Mouse (Mus musculus): ENCODE data around the gene 1110008L16Rik. TPM values are rescaled to one million over a fixed set of nuclear protein-coding genes. Genes with fewer than 3 reads are reported as not detected.
"Not testable (repeated sequence)": the region's sequence is repeated elsewhere in the genome, so short reads cannot be mapped to it uniquely, and the experiment has no call there.

The 1110008L16Rik gene
- 15.6 and 16.0 TPM in 2 replicates for polyA plus RNA-seq (2014; fragmentation: Nextera tagmentation; extraction: Ambion mirVana)

DNA sequence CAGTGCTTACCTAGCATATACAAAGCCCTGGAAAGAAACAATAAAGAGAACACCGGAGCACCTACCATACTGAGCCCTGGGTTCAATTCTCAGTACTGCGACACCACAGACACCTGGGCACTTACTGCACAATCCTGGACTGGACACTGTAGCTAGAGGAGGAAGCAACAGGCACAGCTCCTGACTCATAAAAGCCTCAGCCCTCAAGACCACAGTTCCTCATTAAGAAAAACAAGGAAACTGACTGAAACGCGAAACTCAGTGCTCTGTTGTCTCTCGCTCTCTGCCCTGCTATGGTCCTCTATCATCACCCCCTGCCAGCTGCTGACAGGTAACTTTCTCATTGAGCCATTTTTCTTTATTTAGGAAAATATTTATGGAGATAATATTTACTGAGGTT lies at the start of gene 1110008L16Rik:
Gene 1110008L16Rik, plus strand, starts transcription at position 242 of the 400 bp plus-strand sequence.
- peaks cover 7% of the 10 kb centered on the region for H3K36me3 ChIP-seq (ENCODE audit: control insufficient read depth, insufficient read depth, low read length)
- H3K9me3 ChIP-seq (ENCODE audit: control insufficient read depth, low read length) = no peaks in the 10 kb centered on the region
- H3K27me3 ChIP-seq (ENCODE audit: control insufficient read depth, insufficient read depth, low read length) = no peaks in the 10 kb centered on the region
- WGBS = 93% methylated on average over 5 of the region's 5 CpGs
- H3K4me1 ChIP-seq (replicated peaks; ENCODE audit: control insufficient read depth, insufficient read depth, low read length) = peaks cover 5% of the 10 kb centered on the region
- no peak within 1 kb of the TSS for H3K4me2 ChIP-seq (ENCODE audit: low read depth, low read length, severe bottlenecking)
- no peak within 1 kb of the TSS for H3K27ac ChIP-seq (ENCODE audit: low read depth, low read length)
- no peak within 1 kb of the TSS for H3K4me3 ChIP-seq (ENCODE audit: low read depth, low read length)
- H3K9ac ChIP-seq (ENCODE audit: low read length) = no peak within 1 kb of the TSS
- DNase-seq (ENCODE audit: low spot score) = no peak
- no peak for ATAC-seq (replicated peaks; ENCODE audit: low FRiP score)

DNA sequence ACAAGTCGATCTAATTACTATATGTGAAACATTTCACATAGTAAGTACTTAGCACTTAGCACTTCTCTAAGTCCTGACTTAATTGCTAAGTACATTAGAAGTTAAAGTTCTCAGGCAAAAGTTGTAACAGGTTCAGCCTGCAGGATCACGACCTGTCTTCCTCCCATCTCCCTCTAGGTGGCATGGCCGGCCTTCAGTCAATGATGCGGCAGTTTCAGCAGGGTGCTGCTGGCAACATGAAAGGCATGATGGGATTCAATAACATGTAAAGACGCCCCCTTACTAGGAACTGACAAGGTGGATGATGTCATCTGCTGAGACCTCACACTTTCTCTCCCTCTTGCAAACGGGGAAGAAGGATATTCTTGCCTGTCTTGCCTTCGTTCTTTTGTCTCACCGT lies 37.4 kb upstream of the 1110008L16Rik start:
- not testable (repeated sequence) for H3K27me3 ChIP-seq (ENCODE audit: control insufficient read depth, insufficient read depth, low read length); H3K4me1 ChIP-seq (replicated peaks; ENCODE audit: control insufficient read depth, insufficient read depth, low read length); DNase-seq (ENCODE audit: low spot score); ATAC-seq (replicated peaks; ENCODE audit: low FRiP score); H3K9me3 ChIP-seq (ENCODE audit: control insufficient read depth, low read length); H3K4me2 ChIP-seq (ENCODE audit: low read depth, low read length, severe bottlenecking); H3K4me3 ChIP-seq (ENCODE audit: low read depth, low read length); H3K36me3 ChIP-seq (ENCODE audit: control insufficient read depth, insufficient read depth, low read length); H3K27ac ChIP-seq (ENCODE audit: low read depth, low read length); H3K9ac ChIP-seq (ENCODE audit: low read length)
- WGBS = no CpG with 5 or more reads among the region's 8 CpGs

DNA sequence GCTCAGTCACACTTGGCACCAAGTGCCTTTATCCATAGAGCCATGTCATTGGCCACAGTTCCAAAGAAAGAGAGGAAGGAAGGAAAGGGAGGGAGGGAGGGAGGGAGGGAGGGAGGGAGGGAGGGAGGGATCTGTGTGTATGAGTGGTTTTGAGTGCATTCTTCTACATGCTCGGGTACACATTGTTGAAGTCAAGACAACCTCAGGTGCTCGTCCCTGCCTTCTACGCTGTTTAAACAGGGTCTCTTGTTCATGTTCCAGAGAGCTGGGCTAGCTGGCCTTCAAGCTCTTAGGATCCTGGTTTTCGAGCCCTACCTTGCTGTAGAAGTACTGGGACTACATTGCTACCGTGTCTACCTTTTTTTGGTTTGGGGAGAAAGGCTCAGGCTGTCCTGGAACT lies 36.0 kb upstream of the 1110008L16Rik start:
- DNase-seq (ENCODE audit: low spot score); H3K36me3 ChIP-seq (ENCODE audit: control insufficient read depth, insufficient read depth, low read length); H3K27me3 ChIP-seq (ENCODE audit: control insufficient read depth, insufficient read depth, low read length); ATAC-seq (replicated peaks; ENCODE audit: low FRiP score); H3K4me3 ChIP-seq (ENCODE audit: low read depth, low read length); H3K4me1 ChIP-seq (replicated peaks; ENCODE audit: control insufficient read depth, insufficient read depth, low read length); H3K9ac ChIP-seq (ENCODE audit: low read length); H3K4me2 ChIP-seq (ENCODE audit: low read depth, low read length, severe bottlenecking); H3K27ac ChIP-seq (ENCODE audit: low read depth, low read length); H3K9me3 ChIP-seq (ENCODE audit: control insufficient read depth, low read length): not testable (repeated sequence)
- WGBS = no CpG with 5 or more reads among the region's 5 CpGs

DNA sequence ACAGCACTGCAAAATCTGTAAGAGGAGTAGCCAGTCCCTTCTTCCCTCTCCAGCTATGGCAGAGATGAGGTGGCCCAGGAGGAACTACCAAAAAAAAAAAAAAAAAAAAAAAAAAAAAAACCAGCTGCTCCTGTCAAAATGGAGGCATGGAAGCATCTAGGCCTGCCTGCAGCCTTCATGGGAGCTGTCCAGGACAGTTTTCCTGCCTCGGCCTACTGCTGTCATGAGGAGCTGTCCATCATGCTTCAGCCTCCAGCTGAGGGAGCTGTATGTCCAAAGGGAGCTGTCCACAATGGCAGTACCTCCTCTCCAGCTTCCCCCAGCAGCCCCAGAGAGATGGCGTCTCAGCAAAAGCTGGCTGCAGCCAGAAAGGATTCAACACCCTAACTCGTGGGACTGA lies 27.1 kb upstream of the 1110008L16Rik start:
- Histone ChIP-seq H3K9me3 (ENCODE audit: control insufficient read depth, low read length) (no peaks in the 10 kb centered on the region), H3K4me2 (ENCODE audit: low read depth, low read length, severe bottlenecking) (no peak overlapping the region), H3K4me3 (ENCODE audit: low read depth, low read length) (no peak overlapping the region), H3K36me3 (ENCODE audit: control insufficient read depth, insufficient read depth, low read length) (no peaks in the 10 kb centered on the region), H3K27me3 (ENCODE audit: control insufficient read depth, insufficient read depth, low read length) (no peaks in the 10 kb centered on the region), H3K9ac (ENCODE audit: low read length) (no peak overlapping the region), H3K27ac (ENCODE audit: low read depth, low read length) (no peak overlapping the region), H3K4me1 (replicated peaks; ENCODE audit: control insufficient read depth, insufficient read depth, low read length) (no peaks in the 10 kb centered on the region)
- DNase-seq (ENCODE audit: low spot score) (no peak), ATAC-seq (replicated peaks; ENCODE audit: low FRiP score) (no peak)
- WGBS = 85% methylated on average over 3 of the region's 3 CpGs

DNA sequence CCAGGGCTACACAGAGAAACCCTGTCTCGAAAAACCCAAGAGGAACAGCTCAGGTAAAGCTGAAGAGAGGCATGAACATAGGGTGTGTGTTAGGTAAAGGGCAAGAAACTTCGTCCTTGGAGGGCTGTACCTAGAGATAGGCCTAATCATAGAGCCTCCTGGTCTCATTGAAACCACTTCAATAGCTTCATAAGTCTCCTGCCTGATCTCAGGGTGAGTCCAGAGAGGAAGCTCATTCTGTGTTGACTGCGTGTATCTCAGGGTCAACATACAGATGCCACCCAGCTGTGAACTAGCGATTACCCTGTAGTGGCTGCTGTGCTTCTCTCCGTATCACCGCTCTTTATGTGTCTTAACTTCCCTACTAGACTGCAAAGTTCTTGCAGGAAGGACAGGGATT lies 21.8 kb upstream of the 1110008L16Rik start:
- H3K4me2 ChIP-seq (ENCODE audit: low read depth, low read length, severe bottlenecking); H3K9ac ChIP-seq (ENCODE audit: low read length); DNase-seq (ENCODE audit: low spot score); H3K4me3 ChIP-seq (ENCODE audit: low read depth, low read length); H3K27me3 ChIP-seq (ENCODE audit: control insufficient read depth, insufficient read depth, low read length); ATAC-seq (replicated peaks; ENCODE audit: low FRiP score); H3K27ac ChIP-seq (ENCODE audit: low read depth, low read length); H3K9me3 ChIP-seq (ENCODE audit: control insufficient read depth, low read length); H3K4me1 ChIP-seq (replicated peaks; ENCODE audit: control insufficient read depth, insufficient read depth, low read length); H3K36me3 ChIP-seq (ENCODE audit: control insufficient read depth, insufficient read depth, low read length): not testable (repeated sequence)
- 95% methylated on average over 3 of the region's 6 CpGs for WGBS

DNA sequence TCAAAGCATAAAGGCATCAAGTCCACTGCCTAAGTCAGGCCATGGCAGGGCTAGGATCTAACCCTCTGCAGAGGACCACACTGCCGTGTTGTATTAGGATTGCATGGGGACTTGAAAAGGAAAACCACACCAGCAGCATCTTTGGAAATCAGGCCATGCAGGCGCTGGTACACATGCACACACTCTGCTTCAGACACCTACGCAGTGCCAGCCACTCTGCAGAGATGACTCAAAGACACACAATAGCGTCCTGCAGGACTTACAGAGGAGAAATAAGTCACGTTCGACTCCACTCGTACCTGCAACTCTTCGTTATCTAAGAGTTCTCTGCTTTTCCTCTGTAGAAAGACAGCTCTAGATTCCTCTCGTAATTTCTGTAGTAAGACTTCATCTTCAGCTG lies 1.3 kb upstream of the 1110008L16Rik start:
- H3K27me3 ChIP-seq (ENCODE audit: control insufficient read depth, insufficient read depth, low read length) = no peaks in the 10 kb centered on the region
- no peak overlapping the region for H3K4me2 ChIP-seq (ENCODE audit: low read depth, low read length, severe bottlenecking)
- 92% methylated on average over 9 of the region's 9 CpGs for WGBS
- no peak overlapping the region for H3K4me3 ChIP-seq (ENCODE audit: low read depth, low read length)
- peaks cover 11% of the 10 kb centered on the region for H3K36me3 ChIP-seq (ENCODE audit: control insufficient read depth, insufficient read depth, low read length)
- DNase-seq (ENCODE audit: low spot score) = no peak
- peaks cover 5% of the 10 kb centered on the region for H3K4me1 ChIP-seq (replicated peaks; ENCODE audit: control insufficient read depth, insufficient read depth, low read length)
- H3K27ac ChIP-seq (ENCODE audit: low read depth, low read length) = no peak overlapping the region
- ATAC-seq (replicated peaks; ENCODE audit: low FRiP score) = no peak
- no peak overlapping the region for H3K9ac ChIP-seq (ENCODE audit: low read length)
- H3K9me3 ChIP-seq (ENCODE audit: control insufficient read depth, low read length) = no peaks in the 10 kb centered on the region

DNA sequence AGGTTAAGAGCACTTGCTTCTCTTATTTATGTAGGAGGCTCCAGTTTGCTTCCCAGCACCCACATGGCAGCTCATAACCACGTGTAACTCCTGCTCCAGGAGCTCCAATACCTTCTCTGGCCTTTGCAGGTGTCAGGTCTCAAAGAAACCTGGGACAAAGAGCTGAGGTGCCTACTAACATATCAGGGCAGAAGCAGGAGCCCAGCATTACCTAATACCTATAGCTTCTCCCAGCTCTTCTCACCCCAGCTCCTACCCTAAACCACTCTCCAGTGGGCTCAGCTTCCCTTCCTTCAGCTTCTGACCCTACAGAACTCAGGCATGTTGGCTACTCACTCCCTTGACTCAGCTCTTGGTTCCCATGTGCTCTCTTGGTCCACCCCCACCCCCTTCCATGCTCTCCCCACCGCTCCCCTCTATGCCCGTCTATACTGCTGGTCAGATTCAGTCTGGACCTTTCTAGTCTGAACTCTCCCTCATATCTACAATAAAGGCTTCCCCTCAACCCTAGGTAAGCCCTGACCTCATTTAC lies 1.5 kb downstream of the 1110008L16Rik start:
- Histone ChIP-seq H3K27ac (ENCODE audit: low read depth, low read length) (no peak overlapping the region), H3K4me2 (ENCODE audit: low read depth, low read length, severe bottlenecking) (peak overlapping the region; percentile 67), H3K9ac (ENCODE audit: low read length) (no peak overlapping the region; the same call in 1 of the 2 replicates), H3K9me3 (ENCODE audit: control insufficient read depth, low read length) (no peaks in the 10 kb centered on the region), H3K36me3 (ENCODE audit: control insufficient read depth, insufficient read depth, low read length) (peaks cover 5% of the 10 kb centered on the region), H3K4me1 (replicated peaks; ENCODE audit: control insufficient read depth, insufficient read depth, low read length) (peaks cover 5% of the 10 kb centered on the region), H3K27me3 (ENCODE audit: control insufficient read depth, insufficient read depth, low read length) (no peaks in the 10 kb centered on the region), H3K4me3 (ENCODE audit: low read depth, low read length) (0 out of 2 replicates have a peak overlapping the region, but pooled peaks have one; percentile 6)
- ATAC-seq (replicated peaks; ENCODE audit: low FRiP score) = no peak
- DNase-seq (ENCODE audit: low spot score) = no peak
- 87% methylated on average over 3 of the region's 3 CpGs for WGBS

DNA sequence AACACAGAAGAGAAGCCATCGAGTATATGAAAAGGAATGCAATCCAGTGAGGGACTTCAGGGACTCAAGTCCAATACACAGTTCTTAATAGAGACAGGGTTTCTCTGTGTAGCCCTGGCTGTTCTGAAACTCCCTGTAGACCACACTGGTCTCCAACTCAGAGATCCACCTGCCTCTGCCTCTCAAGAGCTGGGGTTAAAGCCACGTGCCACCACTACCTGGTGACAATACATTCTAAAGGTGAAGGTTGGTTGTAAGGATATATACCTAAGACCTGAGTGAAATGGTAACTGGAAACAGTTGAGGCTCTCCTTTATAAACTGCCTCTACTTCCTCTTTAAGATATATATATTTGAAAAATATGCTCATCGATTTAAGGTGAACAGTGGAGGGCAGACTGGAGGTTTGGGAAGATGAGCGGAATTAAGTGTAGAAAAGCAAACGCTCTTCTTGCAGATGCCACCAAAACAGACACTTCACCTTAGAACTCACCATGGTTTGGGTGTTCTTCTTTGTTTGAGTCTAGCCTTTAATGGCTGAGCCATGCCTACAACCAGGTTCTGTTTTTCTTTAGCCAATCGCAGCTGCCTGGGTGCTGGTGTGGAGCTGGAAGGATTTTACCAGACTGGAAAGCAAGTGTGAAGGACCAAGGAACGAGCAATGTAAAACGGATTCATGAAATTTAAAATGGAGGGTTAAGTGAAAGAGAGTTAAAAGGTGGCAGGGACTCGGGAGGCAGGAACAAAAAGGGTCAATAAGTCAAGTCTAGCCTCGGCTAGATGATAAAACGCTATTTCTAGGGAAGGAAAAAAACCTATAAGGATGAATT lies 2.3 kb downstream of the 1110008L16Rik start:
- Histone ChIP-seq H3K4me2 (ENCODE audit: low read depth, low read length, severe bottlenecking) (peak overlapping the region; percentile 67), H3K9me3 (ENCODE audit: control insufficient read depth, low read length) (no peaks in the 10 kb centered on the region), H3K27ac (ENCODE audit: low read depth, low read length) (no peak overlapping the region; the same call in 1 of the 2 replicates), H3K4me3 (ENCODE audit: low read depth, low read length) (peak overlapping the region; percentile 56), H3K4me1 (replicated peaks; ENCODE audit: control insufficient read depth, insufficient read depth, low read length) (peaks cover 5% of the 10 kb centered on the region), H3K9ac (ENCODE audit: low read length) (peak overlapping the region; percentile 86), H3K36me3 (ENCODE audit: control insufficient read depth, insufficient read depth, low read length) (peaks cover 5% of the 10 kb centered on the region), H3K27me3 (ENCODE audit: control insufficient read depth, insufficient read depth, low read length) (no peaks in the 10 kb centered on the region)
- DNase-seq (ENCODE audit: low spot score) (no peak), ATAC-seq (replicated peaks; ENCODE audit: low FRiP score) (no peak)
- 53% methylated on average over 11 of the region's 11 CpGs for WGBS
